Mouse (Mus musculus): ENCODE results near the gene Enthd1. TPM values are rescaled to one million over a fixed set of nuclear protein-coding genes. Genes with fewer than 3 reads are reported as not detected.
A peak's percentile ranks its signal among the peaks of the same experiment; 100 is the strongest.

Gene Enthd1
- total RNA-seq, 1 experiment = 0.49 TPM

DNA sequence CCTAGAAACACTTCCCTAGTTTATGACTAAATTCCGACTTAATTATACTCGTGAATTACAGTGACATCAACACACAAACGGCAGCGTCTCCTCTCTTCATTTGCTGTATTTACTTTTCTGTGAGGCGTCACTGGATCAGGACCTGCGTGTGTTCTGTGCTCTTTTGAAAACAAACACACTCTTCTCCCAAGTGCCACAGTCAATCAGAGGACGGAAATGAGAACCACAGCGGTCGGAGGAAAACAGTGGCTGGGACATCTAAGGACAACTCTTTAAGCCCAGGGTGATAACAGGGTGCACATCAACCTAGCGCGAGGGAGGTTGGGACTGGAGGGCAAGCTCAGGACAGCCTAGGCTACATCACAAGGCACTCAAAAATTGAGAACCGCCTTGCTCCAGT is 5.4 kb downstream of the Enthd1 start:
- 0 out of 2 replicates have a peak overlapping the region, but pooled peaks have one; percentile 37 for H3K9ac ChIP-seq (ENCODE audit: insufficient read depth, low read depth, low read length, poor library complexity, severe bottlenecking)
- no peak for TF ChIP-seq ZNF384 (IDR thresholded peaks at IDR 0.05; ENCODE audit: low read depth, low read length)
- TF ChIP-seq ZC3H11A (IDR thresholded peaks at IDR 0.05; ENCODE audit: borderline replicate concordance, low read depth, low read length) = no peak
- no peak for TF ChIP-seq MAFK (IDR thresholded peaks at IDR 0.05; ENCODE audit: insufficient read depth, low read depth, low read length)
- no peak for TF ChIP-seq HCFC1 (IDR thresholded peaks at IDR 0.05; ENCODE audit: borderline replicate concordance, insufficient read depth, low read length)
- TF ChIP-seq CHD2 (IDR thresholded peaks at IDR 0.05; ENCODE audit: low read depth, low read length) = no peak
- H3K4me3 ChIP-seq (ENCODE audit: insufficient read depth in 1 of 2, low read depth in 1 of 2, low read length in 2 of 2, poor library complexity in 1 of 2, severe bottlenecking in 1 of 2) = no peak overlapping the region
- H3K4me1 ChIP-seq (ENCODE audit: control insufficient read depth in 2 of 2, insufficient read depth in 2 of 2, low read length in 2 of 2, poor library complexity in 1 of 2) = no peaks in the 10 kb centered on the region
- DNase-seq (ENCODE audit: low read depth, low spot score) = no peak
- in situ Hi-C loops (cut with MboI; ENCODE audit: low sequenced_read_pairs in 2 of 2, unreplicated experiment in 2 of 2) = no loop called here
- H3K36me3 ChIP-seq (ENCODE audit: control insufficient read depth, insufficient read depth, low read length, poor library complexity, severe bottlenecking) = no peaks in the 10 kb centered on the region
- no peaks in the 10 kb centered on the region for H3K9me3 ChIP-seq (ENCODE audit: control insufficient read depth, insufficient read depth, low read depth, low read length)
- no peak overlapping the region for H3K27ac ChIP-seq (ENCODE audit: insufficient read depth, low read depth, low read length, poor library complexity, severe bottlenecking)

DNA sequence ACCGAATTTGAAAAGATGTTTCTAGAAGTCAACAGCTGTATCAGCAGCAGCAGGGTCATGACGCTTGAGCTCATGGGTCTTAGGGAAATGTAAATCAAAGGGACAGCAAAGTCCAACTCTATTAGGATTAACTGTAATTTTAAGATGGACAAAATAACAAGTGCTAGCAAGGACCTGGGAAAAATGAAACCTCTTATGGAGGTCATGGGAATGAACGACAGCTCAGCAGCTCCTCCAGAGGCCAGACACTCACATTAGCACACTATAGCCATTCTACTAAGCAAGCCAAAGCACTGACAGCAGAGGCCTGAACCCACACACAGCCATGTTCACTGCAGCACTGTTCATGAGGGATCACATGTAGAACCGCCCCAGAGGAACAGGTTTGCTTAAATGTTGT is 7.2 kb downstream of the Enthd1 start:
- Histone ChIP-seq H3K9me3 (ENCODE audit: control insufficient read depth, insufficient read depth, low read depth, low read length) (no peaks in the 10 kb centered on the region), H3K36me3 (ENCODE audit: control insufficient read depth, insufficient read depth, low read length, poor library complexity, severe bottlenecking) (no peaks in the 10 kb centered on the region), H3K4me3 (ENCODE audit: insufficient read depth in 1 of 2, low read depth in 1 of 2, low read length in 2 of 2, poor library complexity in 1 of 2, severe bottlenecking in 1 of 2) (no peak overlapping the region), H3K9ac (ENCODE audit: insufficient read depth, low read depth, low read length, poor library complexity, severe bottlenecking) (no peak overlapping the region), H3K27ac (ENCODE audit: insufficient read depth, low read depth, low read length, poor library complexity, severe bottlenecking) (no peak overlapping the region), H3K4me1 (ENCODE audit: control insufficient read depth in 2 of 2, insufficient read depth in 2 of 2, low read length in 2 of 2, poor library complexity in 1 of 2) (no peaks in the 10 kb centered on the region)
- TF ChIP-seq MAFK (IDR thresholded peaks at IDR 0.05; ENCODE audit: insufficient read depth, low read depth, low read length) (no peak), ZC3H11A (IDR thresholded peaks at IDR 0.05; ENCODE audit: borderline replicate concordance, low read depth, low read length) (no peak; the same call in 1 of the 2 replicates), HCFC1 (IDR thresholded peaks at IDR 0.05; ENCODE audit: borderline replicate concordance, insufficient read depth, low read length) (no peak), CHD2 (IDR thresholded peaks at IDR 0.05; ENCODE audit: low read depth, low read length) (no peak), ZNF384 (IDR thresholded peaks at IDR 0.05; ENCODE audit: low read depth, low read length) (no peak)
- in situ Hi-C loops (cut with MboI; ENCODE audit: low sequenced_read_pairs in 2 of 2, unreplicated experiment in 2 of 2) = no loop called here
- no peak for DNase-seq (ENCODE audit: low read depth, low spot score)

DNA sequence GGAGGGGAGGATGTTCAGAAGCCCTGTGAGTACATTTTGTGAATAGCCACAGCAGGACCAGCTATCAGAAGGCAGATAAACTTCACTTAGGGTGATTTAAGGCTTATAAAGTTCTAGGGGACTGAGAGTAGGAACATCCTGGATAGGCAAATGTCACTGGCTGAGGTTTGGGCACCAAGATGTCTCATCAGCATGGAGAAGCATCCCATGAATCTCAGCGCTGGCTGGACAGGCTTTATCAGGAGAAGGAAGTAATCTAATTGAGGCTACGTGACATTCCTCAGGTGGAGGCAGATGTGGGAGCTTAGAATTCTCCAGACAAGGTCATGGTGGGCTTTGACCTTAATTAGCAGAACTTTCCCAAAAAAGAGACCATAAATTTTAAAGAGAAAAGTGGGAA is 8.9 kb downstream of the Enthd1 start:
- no peak overlapping the region for H3K9ac ChIP-seq (ENCODE audit: insufficient read depth, low read depth, low read length, poor library complexity, severe bottlenecking)
- no peaks in the 10 kb centered on the region for H3K4me1 ChIP-seq (ENCODE audit: control insufficient read depth in 2 of 2, insufficient read depth in 2 of 2, low read length in 2 of 2, poor library complexity in 1 of 2)
- H3K27ac ChIP-seq (ENCODE audit: insufficient read depth, low read depth, low read length, poor library complexity, severe bottlenecking) = no peak overlapping the region
- DNase-seq (ENCODE audit: low read depth, low spot score) = no peak
- no peaks in the 10 kb centered on the region for H3K9me3 ChIP-seq (ENCODE audit: control insufficient read depth, insufficient read depth, low read depth, low read length)
- in situ Hi-C loops (cut with MboI; ENCODE audit: low sequenced_read_pairs in 2 of 2, unreplicated experiment in 2 of 2) = no loop called here
- no peak for TF ChIP-seq CHD2 (IDR thresholded peaks at IDR 0.05; ENCODE audit: low read depth, low read length)
- no peak for TF ChIP-seq ZNF384 (IDR thresholded peaks at IDR 0.05; ENCODE audit: low read depth, low read length)
- no peak for TF ChIP-seq MAFK (IDR thresholded peaks at IDR 0.05; ENCODE audit: insufficient read depth, low read depth, low read length)
- TF ChIP-seq HCFC1 (IDR thresholded peaks at IDR 0.05; ENCODE audit: borderline replicate concordance, insufficient read depth, low read length) = no peak
- no peak for TF ChIP-seq ZC3H11A (IDR thresholded peaks at IDR 0.05; ENCODE audit: borderline replicate concordance, low read depth, low read length)
- no peak overlapping the region for H3K4me3 ChIP-seq (ENCODE audit: insufficient read depth in 1 of 2, low read depth in 1 of 2, low read length in 2 of 2, poor library complexity in 1 of 2, severe bottlenecking in 1 of 2)
- H3K36me3 ChIP-seq (ENCODE audit: control insufficient read depth, insufficient read depth, low read length, poor library complexity, severe bottlenecking) = no peaks in the 10 kb centered on the region

- TF ChIP-seq HCFC1 (IDR thresholded peaks at IDR 0.05; ENCODE audit: borderline replicate concordance, insufficient read depth, low read length) (no peak), ZNF384 (IDR thresholded peaks at IDR 0.05; ENCODE audit: low read depth, low read length) (no peak), MAFK (IDR thresholded peaks at IDR 0.05; ENCODE audit: insufficient read depth, low read depth, low read length) (no peak), CHD2 (IDR thresholded peaks at IDR 0.05; ENCODE audit: low read depth, low read length) (no peak), ZC3H11A (IDR thresholded peaks at IDR 0.05; ENCODE audit: borderline replicate concordance, low read depth, low read length) (no peak)
- Histone ChIP-seq H3K4me1 (ENCODE audit: control insufficient read depth in 2 of 2, insufficient read depth in 2 of 2, low read length in 2 of 2, poor library complexity in 1 of 2) (no peaks in the 10 kb centered on the region), H3K27ac (ENCODE audit: insufficient read depth, low read depth, low read length, poor library complexity, severe bottlenecking) (no peak overlapping the region), H3K4me3 (ENCODE audit: insufficient read depth in 1 of 2, low read depth in 1 of 2, low read length in 2 of 2, poor library complexity in 1 of 2, severe bottlenecking in 1 of 2) (no peak overlapping the region), H3K36me3 (ENCODE audit: control insufficient read depth, insufficient read depth, low read length, poor library complexity, severe bottlenecking) (no peaks in the 10 kb centered on the region), H3K9me3 (ENCODE audit: control insufficient read depth, insufficient read depth, low read depth, low read length) (no peaks in the 10 kb centered on the region), H3K9ac (ENCODE audit: insufficient read depth, low read depth, low read length, poor library complexity, severe bottlenecking) (no peak overlapping the region)
- no peak for DNase-seq (ENCODE audit: low read depth, low spot score)
- in situ Hi-C loops (cut with MboI; ENCODE audit: low sequenced_read_pairs in 2 of 2, unreplicated experiment in 2 of 2) = no loop called here
Observed at GRCm38 (mm10) chr15:80554860-80555822, 9.8 kb downstream of the Enthd1 start.

All from ES-E14 (cell line).